Mouse (Mus musculus): Measurements from ENCODE around the gene Cwc25.

GRCm38 (mm10) chr11:97738703-97739102, 27.7 kb downstream of the Cwc25 start:
- TF ChIP-seq CTCF (IDR thresholded peaks at IDR 0.05; ENCODE audit: control insufficient read depth, insufficient read depth, insufficient read length) (no peak), CEBPB (IDR thresholded peaks at IDR 0.05; ENCODE audit: low read depth) (no peak), MAX (IDR thresholded peaks at IDR 0.05) (no peak), FOSL1 (IDR thresholded peaks at IDR 0.05; ENCODE audit: insufficient read depth, low read length, poor library complexity, severe bottlenecking) (no peak), MYOD1 (IDR thresholded peaks at IDR 0.05; ENCODE audit: control insufficient read depth, insufficient read length, low read depth) (no peak)

All from C2C12 (cell line).